Mouse (Mus musculus) naive thymus-derived CD4-positive, alpha-beta T cell, adult 2 months (primary cell): ENCODE data around the gene Gm16253.
"Not testable (repeated sequence)": the region's sequence is repeated elsewhere in the genome, so short reads cannot be mapped to it uniquely, and the experiment has no call there.

Experiments used
- DNase-seq: peaks from one replicate; pipeline ENCODE4 v3.0.0-alpha.2; 2011; ENCODE audit warnings: low read depth

Gene Gm16253

GRCm38 (mm10) chr3:96598156-96599068 lies 21.6 kb downstream of the Gm16253 start:
- DNase-seq = peak; percentile 39

DNA sequence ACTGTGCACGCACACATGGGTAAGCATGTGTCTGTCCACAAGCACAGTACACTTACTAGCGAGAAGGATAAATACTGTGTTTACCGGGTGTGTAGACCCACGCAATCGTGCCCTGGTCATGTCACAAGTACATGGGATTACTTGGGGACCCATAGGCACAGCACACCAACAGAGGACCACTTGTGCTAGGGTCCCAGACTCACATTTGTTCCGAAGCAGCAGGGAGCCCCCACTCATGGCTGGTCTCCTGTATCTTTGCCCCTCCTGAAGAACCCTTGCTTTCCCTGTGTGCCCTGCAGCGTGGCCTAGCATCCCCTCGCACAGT lies 22.2 kb downstream of the Gm16253 start:
- no peak for DNase-seq

- DNase-seq = no peak
Measured at GRCm38 (mm10) chr3:96599411-96599810, 22.6 kb downstream of the Gm16253 start.

- DNase-seq = peak; percentile 86
Measured at GRCm38 (mm10) chr3:96600639-96601250, 24.0 kb downstream of the Gm16253 start, which contains the start of gene Lix1l. Lix1l (plus strand) TSS chr3:96601149.

DNA sequence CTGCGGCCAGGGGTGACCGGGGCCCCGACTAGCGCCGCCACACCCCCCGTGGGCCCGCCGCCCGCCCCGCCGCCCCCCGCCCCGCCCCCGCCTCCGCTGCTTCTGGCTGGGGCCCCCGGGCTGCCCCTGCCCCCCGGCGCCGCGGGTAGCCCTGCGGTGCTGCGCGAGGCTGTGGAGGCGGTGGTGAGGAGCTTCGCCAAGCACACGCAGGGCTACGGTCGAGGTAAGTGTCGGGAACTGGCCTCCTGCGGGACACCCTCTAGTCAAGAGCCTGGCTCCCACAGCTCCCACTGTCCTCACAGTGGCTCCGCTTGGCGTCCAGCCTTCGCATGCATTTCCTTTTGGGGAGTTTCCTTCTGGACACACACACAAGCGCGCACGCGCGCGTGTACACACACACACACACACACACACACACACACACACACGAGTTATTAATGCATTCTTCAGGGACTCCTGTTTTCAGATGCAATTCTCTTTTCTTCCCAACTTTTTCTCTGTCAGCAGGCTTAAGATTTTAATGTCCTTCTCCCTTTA lies 24.5 kb downstream of the Gm16253 start:
- peak; percentile 56 for DNase-seq

- DNase-seq = no peak
Measured at GRCm38 (mm10) chr3:96601941-96602703, 25.3 kb downstream of the Gm16253 start.

- no peak for DNase-seq
Measured at GRCm38 (mm10) chr3:96602704-96603084, 25.9 kb downstream of the Gm16253 start.

- DNase-seq = no peak
Measured at GRCm38 (mm10) chr3:96603311-96603710, 26.5 kb downstream of the Gm16253 start.

GRCm38 (mm10) chr3:96606007-96606406 lies 29.2 kb downstream of the Gm16253 start:
- DNase-seq = not testable (repeated sequence)

DNA sequence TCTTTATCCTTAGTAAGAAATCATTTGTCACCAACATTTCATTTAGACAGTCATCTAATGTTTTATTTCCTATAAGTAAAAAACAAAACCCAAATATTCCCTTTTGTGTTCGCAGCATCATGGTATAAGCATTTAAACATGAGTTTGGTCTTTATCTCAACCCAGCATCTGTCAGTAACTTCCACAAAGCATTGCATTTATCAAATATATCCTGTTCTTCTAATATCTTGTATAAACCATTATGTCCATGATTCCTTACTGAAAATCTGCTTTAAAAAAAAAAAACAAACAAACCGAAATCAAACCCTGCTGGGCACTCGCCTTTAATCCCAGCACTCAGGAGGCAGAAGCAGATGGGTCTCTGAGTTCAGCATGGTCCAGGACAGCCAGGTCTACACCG lies 29.8 kb downstream of the Gm16253 start:
- DNase-seq = no peak

- no peak for DNase-seq
Measured at GRCm38 (mm10) chr3:96617941-96618340, 41.2 kb downstream of the Gm16253 start.

DNA sequence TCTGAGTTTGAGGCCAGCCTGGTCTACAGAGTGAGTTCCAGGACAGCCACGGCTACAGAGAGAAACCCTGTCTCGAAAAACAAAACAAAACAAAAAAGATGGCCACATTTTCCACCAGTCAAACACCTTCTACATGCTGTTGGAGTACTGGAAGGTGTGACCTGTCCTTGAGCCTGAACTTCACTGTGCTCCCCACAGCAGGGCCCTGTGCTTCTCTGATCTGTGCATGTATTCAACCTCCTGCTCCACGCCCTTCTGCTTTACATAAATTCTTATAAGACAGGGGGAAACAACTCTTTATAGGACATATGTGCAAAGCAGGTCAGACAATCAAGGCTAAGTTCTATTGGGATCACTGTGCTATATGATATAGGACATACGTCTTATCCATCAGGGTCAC lies 46.4 kb downstream of the Gm16253 start:
- no peak for DNase-seq

GRCm38 (mm10) chr3:96629729-96630600 lies 53.2 kb downstream of the Gm16253 start, which contains the start of gene Rbm8a:
Rbm8a (plus strand) TSS chr3:96629933.
- DNase-seq = peak; percentile 96
